Mouse (Mus musculus): ENCODE measurements around the gene a.
"Not testable (repeated sequence)": the region's sequence is repeated elsewhere in the genome, so short reads cannot be mapped to it uniquely, and the experiment has no call there.

The a gene

DNA sequence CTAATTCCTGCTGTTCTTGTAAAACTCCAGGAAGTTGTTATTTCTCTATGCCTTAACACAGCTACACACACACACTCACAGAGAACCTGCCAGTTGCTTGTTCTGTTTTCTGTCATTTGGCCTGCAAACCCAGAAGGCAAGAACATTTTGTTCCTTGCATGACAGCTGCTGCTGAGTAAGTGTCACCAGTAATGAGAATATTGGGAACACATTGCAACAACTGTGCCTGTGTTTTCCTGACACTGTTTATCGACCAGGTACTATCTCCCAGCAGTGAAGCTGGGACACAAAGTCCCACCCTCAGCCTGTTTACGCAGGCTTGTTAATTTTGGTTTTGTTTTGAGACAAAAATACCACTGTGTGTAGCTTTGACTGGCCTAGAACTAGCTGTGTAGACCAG is 261.5 kb downstream of the a start:
- DNase-seq (ENCODE audit: low spot score), result no peak

DNA sequence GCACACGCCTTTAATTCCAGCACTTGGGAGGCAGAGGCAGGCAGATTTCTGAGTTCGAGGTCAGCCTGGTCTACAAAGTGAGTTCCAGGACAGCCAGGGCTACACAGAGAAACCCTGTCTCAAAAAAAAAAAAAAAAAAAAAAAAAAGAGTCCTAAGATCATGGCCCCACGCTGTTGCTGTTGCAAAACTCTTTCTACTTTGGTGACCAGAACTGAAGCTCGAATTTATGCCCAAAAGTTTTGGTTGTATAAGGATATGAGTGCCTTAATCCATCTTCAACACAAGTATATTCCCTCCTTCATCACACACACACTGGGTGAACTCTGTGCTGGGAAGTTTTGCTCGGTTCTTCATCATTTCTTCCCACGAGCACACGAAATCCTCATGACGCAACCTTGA is 262.3 kb downstream of the a start:
- DNase-seq (ENCODE audit: low spot score), result not testable (repeated sequence)

DNA sequence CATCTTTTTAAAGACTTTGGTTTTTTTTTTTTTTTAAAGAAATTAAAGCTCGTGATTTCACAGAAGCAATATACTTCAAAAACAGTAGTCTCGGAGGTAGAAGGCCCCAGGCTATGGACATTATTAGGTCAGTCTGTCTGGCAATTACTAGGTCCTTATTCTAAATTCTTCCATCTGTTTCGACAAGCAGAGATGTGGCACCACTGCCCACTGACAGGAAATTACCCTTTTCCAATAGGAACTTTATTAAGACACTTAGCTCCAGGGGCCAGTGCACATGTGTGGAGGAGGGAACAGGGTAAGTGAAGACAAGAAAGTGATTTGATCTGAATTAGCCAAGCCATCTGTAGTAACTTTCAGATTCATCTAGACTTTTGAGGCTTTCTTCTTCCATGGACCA is 263.5 kb downstream of the a start:
- no peak for DNase-seq (ENCODE audit: low spot score)

DNA sequence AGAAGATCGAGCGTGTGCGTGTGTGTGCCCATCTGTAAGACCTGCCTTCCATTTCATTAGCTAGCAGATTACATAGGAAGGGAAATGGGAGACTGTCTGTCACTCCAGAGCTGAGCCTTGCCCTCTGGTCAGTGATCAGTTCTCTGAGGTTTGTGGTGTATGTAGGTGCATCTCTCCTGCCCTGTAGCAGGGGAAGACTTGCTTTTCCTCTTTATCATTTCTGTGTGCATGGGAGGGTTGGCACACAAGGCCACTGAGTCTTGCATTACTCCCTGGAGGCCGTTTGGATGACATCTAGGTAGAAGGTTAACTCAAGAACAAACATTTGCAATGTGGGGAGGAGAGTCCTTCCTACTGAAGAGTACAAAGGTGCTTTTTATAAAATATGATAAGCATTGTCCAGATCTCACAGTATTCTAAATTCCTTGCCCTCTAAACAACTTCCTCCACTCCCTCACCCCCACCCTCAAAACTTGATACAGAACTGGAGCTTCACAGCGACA is 264.9 kb downstream of the a start:
- DNase-seq (ENCODE audit: low spot score), result no peak

DNA sequence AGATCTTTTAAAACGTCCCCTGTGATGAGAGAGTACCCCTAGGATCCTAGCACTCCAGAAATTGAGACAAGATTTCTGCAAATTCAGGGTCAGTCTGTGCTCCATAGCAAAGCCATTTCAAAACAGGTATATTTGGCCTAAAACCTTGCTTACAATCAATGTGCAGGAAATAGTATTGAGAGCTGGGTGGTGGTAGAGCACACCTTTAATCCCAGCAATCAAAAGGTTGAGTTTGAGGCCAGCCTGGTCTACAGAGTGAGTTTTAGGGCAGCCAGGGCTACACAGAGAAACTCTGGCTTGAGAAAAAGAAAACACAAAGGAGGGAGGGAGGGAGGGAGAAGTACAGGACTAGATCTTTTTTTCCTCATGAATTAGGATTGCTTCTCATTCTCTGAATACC is 266.2 kb downstream of the a start:
- no peak for DNase-seq (ENCODE audit: low spot score)

DNA sequence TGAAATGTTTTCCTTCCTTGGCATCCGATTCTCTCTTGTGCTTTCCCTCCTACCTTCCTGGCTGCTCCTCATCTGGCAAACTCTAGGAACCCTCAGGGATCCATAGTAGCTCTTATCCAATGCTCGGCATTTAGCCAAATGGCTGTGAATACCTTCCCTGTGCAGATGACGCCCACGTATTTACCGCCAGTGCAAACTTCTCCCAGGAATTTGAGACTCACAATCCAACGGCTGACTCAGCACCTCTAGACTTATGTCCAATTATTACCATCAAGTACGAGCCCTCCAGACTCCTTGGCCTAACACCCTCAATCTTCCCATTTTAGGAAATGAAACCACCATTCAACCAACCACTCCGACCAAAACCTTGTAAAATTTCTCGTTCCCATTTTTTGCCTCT is 279.8 kb downstream of the a start:
- DNase-seq (ENCODE audit: low spot score), result no peak

DNA sequence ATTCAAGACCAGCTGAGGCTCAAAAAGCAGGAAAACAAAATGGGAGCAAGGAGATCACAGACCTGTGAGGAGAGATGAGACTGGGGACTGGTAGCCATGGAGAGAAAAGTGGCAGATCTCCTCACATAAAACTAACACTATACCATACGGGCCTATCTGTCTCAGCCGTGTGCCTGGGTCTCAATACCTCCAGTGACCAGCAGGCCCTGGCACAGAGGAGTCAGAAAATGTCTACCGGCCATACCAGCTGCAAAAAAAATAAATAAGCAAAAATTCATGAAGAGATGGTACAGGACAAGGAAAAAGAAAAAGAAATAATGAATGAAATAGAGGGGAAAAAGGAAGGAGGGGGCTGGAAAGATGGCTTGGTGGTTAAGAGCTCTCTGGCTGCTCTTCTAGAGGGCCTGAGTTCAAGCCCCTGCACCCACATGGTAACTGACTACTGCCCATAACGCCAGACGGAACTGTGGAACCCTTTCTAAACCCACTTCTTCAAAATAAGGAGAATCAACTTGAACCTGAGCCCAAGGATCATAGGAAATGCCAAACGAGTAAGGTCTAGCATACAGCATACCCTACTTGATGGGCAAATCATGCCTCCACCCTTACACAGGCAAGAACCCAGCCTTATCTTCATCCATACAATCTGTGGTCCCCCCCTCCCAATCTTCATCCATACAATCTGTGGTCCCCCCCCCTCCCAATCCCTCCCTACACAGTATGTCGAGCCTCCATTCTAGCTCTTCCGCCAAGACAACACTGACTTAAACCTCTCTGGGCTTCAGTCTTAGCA is 281.3 kb downstream of the a start:
- no peak for DNase-seq (ENCODE audit: low spot score)

DNA sequence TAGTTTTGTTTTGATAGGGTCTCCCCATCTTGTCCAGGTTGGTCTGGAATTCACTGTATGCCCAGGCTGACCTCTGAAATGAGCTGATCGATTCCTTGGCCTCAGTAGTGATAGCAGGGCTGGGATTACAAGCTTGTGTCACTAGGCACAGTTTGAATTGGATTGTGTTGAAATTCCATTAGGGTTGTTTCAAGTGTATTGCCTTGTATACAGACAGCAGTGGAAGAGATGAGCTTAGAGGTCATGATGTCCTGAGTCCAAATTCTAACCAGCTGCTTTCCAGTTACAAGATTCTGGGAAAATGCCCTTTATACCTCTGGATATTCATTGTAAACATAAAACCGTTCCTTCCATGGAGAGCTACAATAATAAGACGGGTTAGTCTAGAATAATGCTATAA is 282.1 kb downstream of the a start:
- DNase-seq (ENCODE audit: low spot score), result no peak

DNA sequence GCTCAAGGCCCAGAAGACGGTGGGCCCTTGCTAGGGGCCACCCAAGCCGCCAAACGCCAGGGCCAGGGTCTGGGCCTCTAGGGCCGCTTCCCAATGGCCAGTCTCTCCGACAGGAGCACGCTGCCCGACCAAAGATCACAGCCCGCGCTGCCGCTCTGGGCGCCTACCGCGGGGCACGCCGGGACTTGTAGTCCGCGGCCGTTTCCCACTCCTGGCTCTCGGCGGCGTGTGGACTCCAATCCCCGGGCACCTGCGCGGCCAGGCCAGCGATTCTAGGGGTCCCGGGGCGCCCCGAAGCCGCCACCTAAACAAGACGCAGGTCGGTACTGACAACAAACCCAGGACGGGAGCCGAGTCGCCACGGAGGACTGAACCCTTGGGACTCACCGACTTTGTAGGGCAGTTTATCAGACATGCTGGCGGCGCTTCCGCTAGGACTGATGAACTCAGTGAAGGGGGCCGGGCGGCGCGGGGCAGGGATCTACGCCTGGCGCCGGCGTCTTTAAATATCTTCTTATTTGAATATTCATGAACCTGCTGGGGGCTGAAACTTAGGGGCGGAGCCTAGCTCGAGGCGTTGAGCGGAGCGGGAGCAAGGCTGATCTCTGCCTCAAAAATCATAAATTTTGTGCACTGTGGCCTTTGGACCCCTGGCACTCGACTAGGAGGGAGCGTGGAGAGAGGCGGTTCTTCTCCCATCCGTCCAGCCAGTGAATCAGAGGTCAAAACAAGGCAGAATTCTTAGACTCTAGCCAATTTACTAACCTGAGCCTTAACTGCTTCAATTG is 283.0 kb downstream of the a start, which contains the start of gene Ahcy:
Ahcy (minus strand) TSS at position 520 of the 788 bp plus-strand sequence.
- DNase-seq (ENCODE audit: low spot score), result peak; percentile 37

DNA sequence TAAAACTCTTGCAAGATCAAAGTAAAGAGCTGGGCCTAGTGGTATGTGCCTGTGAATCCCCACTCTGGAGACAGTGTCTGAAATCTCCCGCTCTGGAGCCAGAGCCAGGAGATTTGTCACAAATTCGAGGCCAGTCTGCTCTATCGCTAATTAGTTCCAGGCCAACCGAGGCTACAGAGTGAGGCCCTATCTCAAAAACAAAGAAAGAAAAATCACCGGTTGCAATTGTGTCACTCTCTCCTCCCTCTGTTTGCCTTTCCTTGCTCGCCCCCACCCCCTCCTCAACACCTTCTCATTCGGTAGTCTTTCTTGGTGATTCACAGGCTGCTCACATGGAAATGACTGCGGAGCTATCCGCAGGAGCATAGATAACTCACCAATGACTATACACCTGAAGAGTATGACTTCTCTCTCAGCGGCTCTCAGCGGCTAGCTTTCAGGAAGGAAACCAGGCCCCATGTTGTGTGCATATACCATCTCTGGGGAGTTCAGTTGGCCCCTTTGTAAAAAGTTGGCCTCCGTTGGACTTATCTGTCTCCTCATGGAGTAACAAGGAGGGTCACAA is 283.6 kb downstream of the a start:
- DNase-seq (ENCODE audit: low spot score), result no peak

DNA sequence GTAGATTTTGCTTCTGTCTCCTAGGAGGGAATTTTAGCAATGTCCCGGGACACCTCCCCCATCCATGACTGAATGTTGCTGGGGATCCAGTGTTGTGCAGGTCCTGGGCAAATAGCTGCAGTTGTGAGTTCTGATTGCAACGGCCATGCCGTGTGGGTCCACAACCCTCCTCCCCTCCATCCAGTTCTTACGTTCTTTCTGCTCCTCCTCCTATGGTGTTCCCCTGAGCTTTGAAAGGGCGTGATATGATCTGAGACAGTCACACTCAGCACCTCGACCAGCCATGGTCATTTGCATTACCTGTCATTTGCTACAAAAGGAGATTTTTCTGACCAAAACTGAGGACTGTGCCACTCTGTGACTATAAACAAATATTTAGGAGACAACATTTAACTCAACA is 284.4 kb downstream of the a start:
- no peak for DNase-seq (ENCODE audit: low spot score)

DNA sequence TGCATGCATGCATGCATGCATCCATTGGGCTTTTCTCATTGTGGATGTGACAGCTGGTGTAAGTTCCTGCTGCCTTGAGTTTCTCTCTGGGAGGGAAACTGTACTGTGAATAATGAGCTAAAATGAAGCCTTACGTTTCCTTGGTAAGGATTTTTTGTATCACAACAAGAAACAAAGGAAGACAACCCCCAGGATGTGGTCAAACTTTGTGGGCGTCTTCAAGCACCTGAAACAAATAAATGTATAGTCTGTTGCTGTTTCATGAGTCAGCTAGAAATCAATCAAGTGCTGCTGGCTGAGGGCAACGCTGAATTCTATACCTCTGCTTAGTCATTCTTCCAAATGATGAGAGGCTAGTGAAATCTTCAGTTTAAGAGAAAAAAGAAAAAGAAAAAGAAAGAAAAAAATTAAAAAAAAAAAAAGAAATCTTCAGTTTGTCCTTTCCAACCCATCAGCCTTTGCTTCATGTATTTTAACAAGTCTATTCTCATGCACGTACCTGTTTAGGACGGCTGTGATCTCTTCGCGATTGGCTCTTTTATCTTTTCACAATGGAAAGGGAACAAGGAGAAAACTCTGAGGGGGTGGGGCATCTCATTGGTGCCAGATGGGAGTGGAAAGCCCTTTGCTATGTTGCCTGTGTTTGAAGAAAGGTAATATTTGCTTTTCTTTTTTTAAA is 288.4 kb downstream of the a start:
- DNase-seq (ENCODE audit: low spot score), result no peak

DNA sequence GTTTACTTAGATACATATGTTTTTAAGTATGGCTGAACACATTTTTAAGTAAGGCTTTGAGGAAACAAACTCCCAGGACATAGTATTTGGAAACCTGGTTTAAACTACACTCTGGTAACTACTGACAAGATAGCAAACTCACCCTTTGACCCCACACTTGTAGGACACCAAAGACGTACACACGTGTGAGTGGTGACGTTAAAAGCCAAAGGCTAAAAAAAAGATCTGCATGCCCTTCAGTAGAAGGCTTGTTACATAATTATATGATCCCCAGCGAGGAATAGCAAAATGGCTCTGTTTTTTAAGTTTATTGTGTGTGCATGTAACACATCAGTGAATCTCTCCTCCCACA is 289.0 kb downstream of the a start:
- no peak for DNase-seq (ENCODE audit: low spot score)

DNA sequence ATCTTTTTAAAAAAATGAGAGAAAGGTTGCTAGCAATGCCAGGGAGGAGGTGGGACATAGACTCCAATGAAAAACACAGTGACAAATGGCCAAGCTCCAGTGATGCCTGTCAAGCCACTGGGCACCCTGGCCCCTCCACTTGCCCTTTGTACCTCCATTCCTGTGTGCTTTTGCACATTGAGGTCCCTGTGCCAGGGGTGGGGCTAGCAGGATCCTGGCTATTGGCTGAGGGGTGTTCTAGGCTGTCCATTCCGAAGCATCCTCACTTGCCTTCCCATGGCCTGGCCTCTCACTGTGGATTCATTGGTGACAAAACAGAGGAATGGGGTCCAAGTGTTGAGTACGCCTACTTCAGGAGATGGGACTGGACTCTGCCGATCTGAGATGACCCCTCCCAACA is 289.9 kb downstream of the a start:
- DNase-seq (ENCODE audit: low spot score), result no peak

DNA sequence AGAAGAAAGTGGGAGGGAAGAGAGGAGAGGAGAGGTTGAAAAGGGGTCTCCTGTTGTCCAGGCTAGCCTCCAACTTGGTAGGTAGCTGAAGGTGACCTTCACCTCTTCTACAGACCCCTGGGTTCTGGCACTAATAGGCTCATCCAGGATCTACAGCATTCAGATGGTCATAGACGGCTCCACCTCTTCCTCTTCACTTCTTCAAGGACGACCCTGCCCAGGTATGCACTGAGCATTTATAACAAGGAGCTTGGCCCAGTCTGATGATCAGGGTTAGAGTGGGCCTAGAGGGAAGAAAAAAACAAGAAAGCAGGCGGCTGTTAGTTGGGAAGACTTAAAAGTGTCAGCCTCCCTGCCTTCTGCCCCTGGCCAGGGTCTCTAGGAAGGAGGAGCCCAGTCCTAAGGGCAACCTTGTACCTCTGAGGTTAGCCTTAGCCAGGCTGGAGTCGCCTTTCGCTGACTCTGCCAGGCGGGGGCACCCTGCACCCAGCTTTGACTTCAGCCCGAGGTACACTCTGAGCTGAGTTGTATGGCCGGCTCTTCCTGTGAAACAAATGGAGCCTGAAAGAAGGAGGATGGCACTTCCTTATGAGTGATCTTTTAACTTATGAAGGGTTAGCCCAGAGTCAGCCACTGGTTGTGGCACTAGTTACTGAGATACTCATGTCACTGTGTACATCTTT is 291.1 kb downstream of the a start:
- no peak for DNase-seq (ENCODE audit: low spot score)

DNA sequence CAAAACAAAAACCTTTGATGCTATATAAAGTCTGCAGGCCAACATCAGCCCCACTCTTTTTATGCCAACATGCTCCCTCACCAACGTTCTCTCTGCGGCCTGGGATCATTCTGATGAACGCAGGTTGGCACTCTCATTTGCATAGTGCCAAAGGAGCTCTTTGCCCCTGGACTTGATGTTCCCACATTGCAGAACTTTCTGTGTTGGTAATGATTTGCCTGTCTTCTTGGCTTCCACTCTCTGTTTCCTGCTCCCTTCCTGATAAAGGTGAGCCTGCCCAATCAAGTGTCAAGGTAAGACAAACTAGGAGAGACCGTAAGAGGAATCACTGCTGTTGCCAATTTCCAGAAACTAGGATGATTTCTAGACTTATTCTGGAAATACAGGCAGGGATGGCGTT is 293.3 kb downstream of the a start:
- DNase-seq (ENCODE audit: low spot score), result no peak

DNA sequence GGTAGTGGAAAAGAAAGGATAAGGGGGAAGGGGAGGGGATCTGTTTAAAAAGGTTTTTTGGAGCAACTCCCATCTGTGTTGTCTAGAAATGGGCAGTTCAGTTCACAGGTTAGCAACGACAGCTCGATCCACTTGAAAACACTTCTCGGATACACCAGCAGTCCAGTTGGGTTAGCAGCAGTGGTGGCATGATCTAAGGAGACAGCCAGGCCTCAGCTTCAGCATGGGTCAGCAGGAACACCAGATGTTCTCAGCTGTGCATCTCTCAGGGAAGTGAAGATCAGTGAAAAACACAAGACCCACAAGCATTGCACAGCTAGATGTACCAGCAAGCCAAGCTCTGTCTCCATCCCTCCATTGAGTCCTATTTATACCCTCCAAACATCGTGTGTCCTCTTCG is 295.1 kb downstream of the a start:
- DNase-seq (ENCODE audit: low spot score), result no peak

DNA sequence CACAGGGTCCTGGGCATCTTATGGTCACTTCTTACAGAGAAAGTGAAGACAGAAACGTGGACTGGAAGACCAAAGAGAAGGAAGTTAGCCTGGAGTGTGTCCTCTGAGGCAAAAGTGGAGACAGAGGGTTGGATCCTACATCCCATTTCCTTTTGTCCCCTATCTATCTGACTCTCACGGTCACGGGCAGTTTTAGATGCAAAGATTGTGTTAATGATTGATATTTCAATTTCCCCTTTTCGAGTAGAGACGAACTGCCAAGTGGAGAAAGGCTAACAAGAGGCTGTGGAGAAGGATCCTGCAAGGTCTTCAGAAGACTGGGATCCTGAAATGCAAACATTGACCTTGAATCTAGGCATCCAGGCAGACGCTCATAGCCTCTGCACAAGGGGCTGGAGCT is 297.1 kb downstream of the a start:
- DNase-seq (ENCODE audit: low spot score), result no peak

DNA sequence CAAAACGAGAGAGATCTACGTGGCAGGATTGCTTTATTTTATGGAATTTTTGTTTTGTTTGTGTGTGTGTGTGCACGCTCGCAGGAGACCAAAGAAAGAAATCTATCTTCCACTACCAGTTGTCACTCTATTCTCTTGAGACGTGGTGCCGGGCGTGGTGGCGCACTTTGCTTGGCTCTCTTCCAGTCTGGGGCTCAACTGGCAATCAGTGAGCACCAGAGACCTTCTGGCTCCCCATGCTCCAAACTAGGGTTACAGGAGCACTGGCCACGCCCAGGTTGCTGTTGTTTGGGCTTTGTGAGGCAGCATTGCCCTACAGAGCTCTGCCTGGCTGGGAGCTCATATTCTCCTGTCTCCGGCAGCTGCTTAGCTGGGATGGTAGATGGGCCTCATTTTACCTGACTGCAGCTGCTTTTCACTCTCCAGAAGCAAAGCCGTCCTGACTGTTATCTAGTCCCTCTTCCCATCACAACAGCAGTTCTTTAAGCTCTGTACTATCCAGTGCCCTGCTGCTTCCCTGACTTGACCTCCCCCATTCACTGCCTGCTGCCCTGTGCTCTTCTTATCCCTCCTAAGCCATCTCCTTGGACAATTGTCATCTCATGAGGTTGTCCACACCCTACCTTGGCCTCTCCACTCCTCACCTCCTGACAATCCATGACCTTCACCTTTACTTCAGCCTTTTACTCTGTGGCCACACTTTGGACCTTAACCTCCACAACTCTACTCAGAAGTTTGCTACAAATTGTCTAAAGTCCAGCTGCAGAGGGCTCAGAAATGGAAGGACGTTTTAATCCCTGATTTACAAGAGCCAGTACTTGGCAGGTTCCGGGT is 299.9 kb downstream of the a start:
- DNase-seq (ENCODE audit: low spot score), result no peak

DNA sequence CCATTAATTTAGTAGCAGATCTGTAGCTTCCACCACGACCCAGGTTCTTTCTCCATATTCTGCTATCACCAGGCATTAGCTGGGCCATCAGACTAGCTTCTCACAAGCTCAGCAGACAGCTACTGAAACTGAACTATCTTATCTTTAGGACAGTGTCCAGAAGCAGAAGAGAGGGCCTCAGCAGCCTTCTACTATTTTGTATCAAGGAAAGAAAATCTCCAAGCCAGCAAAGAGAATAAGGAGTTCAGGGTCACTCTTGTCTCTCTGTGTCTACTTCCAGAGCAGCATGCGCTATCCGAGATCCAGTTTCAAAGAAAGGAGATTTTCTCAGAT is 300.5 kb downstream of the a start:
- no peak for DNase-seq (ENCODE audit: low spot score)

DNA sequence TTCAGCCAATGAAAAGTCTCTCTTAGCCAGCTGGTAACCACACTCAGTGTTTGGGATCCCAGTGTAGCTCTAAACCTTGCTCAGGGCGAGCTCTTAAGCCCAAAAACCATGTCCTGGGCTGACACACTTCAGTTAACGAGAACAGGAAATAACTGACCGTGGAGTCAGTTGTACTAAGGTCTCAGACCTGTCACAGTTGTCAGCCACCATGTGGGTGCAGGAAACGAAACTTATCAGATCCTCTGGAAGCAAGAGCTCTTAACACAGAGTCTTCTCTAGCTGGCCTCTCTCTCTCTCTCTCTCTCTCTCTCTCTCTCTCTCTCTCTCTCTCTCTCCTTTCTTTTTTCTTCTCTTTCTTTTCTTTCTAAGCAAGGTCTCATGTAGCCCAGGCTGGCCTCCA is 302.2 kb downstream of the a start:
- DNase-seq (ENCODE audit: low spot score), result no peak

Measured in urinary bladder, postnatal 10 days (tissue).